Mouse (Mus musculus) MEL (cell line): Measurements from ENCODE around the gene Myh6. TPM values are rescaled to one million over a fixed set of nuclear protein-coding genes. Genes with fewer than 3 reads are reported as not detected.

Source experiments
- DNase-seq: peaks from one replicate; pipeline ENCODE4 v3.0.0; 2011; ENCODE audit warnings: low read depth, low spot score
- H3K27ac ChIP-seq: 2 replicates; pipeline ENCODE4 v1.5.1; 2012; ENCODE audit warnings: low read depth, mild to moderate bottlenecking, control low read depth, low read length, moderate library complexity; ENCODE audit not compliant: control insufficient read depth
- H3K27me3 ChIP-seq, 2 experiments: fragments of 150-350 bp in 1 of 2; sonication (generic) in 1 of 2; 2 replicates each; pipeline ENCODE4 v1.6.1; 2012; ENCODE audit warnings: low read length in 2 of 2, mild to moderate bottlenecking in 2 of 2, improper control_type of control experiment in 1 of 2, moderate library complexity in 1 of 2; ENCODE audit not compliant: insufficient read depth in 2 of 2, control insufficient read depth in 1 of 2
- H3K36me3 ChIP-seq, 2 experiments: 2 replicates each; pipeline ENCODE4 v1.6.1; 2012 to 2014; ENCODE audit warnings: low read length in 2 of 2, improper control_type of control experiment in 1 of 2, inconsistent platforms in 1 of 2, mild to moderate bottlenecking in 1 of 2; ENCODE audit not compliant: insufficient read depth in 2 of 2, control insufficient read depth in 1 of 2
- H3K4me1 ChIP-seq, 2 experiments: fragments of 150-350 bp in 1 of 2; sonication (generic) in 1 of 2; 2 replicates each; pipeline ENCODE4 v1.6.1; 2012; ENCODE audit warnings: low read length in 2 of 2, improper control_type of control experiment in 1 of 2, mild to moderate bottlenecking in 1 of 2; ENCODE audit not compliant: insufficient read depth in 2 of 2, control insufficient read depth in 1 of 2
- H3K4me3 ChIP-seq, 2 experiments: fragments of 150-350 bp in 1 of 2; sonication (generic) in 1 of 2; 2 replicates each; pipeline ENCODE4 v1.5.1; 2012; ENCODE audit warnings: low read depth in 2 of 2, low read length in 2 of 2, mild to moderate bottlenecking in 2 of 2, moderate library complexity in 2 of 2, control low read depth in 1 of 2, improper control_type of control experiment in 1 of 2; ENCODE audit not compliant: control insufficient read depth in 1 of 2, insufficient read depth in 1 of 2
- H3K79me2 ChIP-seq: 2 replicates; pipeline ENCODE4 v1.6.1; 2012; ENCODE audit warnings: mild to moderate bottlenecking, low read length, moderate library complexity; ENCODE audit not compliant: control insufficient read depth, poor library complexity, insufficient read depth
- H3K9ac ChIP-seq: 2 replicates; pipeline ENCODE4 v1.6.1; 2012; ENCODE audit warnings: low read depth, mild to moderate bottlenecking, control low read depth, low read length, moderate library complexity; ENCODE audit not compliant: control insufficient read depth, poor library complexity, severe bottlenecking
- H3K9me3 ChIP-seq: fragments of 150-350 bp; sonication (generic); replicated peaks from 2 replicates; pipeline ENCODE4 v1.6.1; 2012; ENCODE audit warnings: mild to moderate bottlenecking, low read length, improper control_type of control experiment, moderate library complexity; ENCODE audit not compliant: insufficient read depth
- BHLHE40 ChIP-seq: IDR thresholded peaks from 2 replicates; pipeline ENCODE4 v1.6.1; 2012; ENCODE audit warnings: low read depth, mild to moderate bottlenecking, inconsistent platforms, low read length, improper control_type of control experiment, borderline replicate concordance
- CHD2 ChIP-seq: IDR thresholded peaks from 2 replicates; pipeline ENCODE4 v1.6.1; 2011; ENCODE audit warnings: low read length, improper control_type of control experiment
- CTCF ChIP-seq, 3 experiments: IDR thresholded peaks in 2 of 3; conservative IDR thresholded peaks in 1 of 3; 2 replicates each; pipeline ENCODE4 v1.5.1; 2011 to 2012; ENCODE audit warnings: low read length in 3 of 3, low read depth in 2 of 3, mild to moderate bottlenecking in 2 of 3, improper control_type of control experiment in 1 of 3, inconsistent platforms in 1 of 3, mixed read lengths in 1 of 3, moderate library complexity in 1 of 3; ENCODE audit not compliant: control insufficient read depth in 1 of 3, insufficient read depth in 1 of 3, poor library complexity in 1 of 3, severe bottlenecking in 1 of 3
- E2F4 ChIP-seq: IDR thresholded peaks from 2 replicates; pipeline ENCODE4 v1.6.1; 2011; ENCODE audit warnings: low read depth, low read length, improper control_type of control experiment, borderline replicate concordance
- ELF1 ChIP-seq: IDR thresholded peaks from 2 replicates; pipeline ENCODE4 v1.6.1; 2014; ENCODE audit warnings: low read depth, mild to moderate bottlenecking, inconsistent platforms, low read length, improper control_type of control experiment, moderate library complexity
- EP300 ChIP-seq, 2 experiments: IDR thresholded peaks; 2 replicates each; pipeline ENCODE4 v1.6.1; 2011; ENCODE audit warnings: improper control_type of control experiment in 2 of 2, low read length in 2 of 2, low read depth in 1 of 2, mild to moderate bottlenecking in 1 of 2
- ETS1 ChIP-seq: IDR thresholded peaks from 2 replicates; pipeline ENCODE4 v1.6.1; 2012; ENCODE audit warnings: low read depth, mild to moderate bottlenecking, inconsistent platforms, low read length, improper control_type of control experiment, moderate library complexity
- GABPA ChIP-seq: IDR thresholded peaks from 2 replicates; pipeline ENCODE4 v1.6.1; 2012; ENCODE audit warnings: low read depth, mild to moderate bottlenecking, inconsistent platforms, low read length, improper control_type of control experiment, moderate library complexity
- HCFC1 ChIP-seq: IDR thresholded peaks from 2 replicates; pipeline ENCODE4 v1.6.1; 2012; ENCODE audit warnings: low read depth, mild to moderate bottlenecking, inconsistent platforms, low read length, improper control_type of control experiment, moderate library complexity
- JUND ChIP-seq: IDR thresholded peaks from 2 replicates; pipeline ENCODE4 v1.6.1; 2011; ENCODE audit warnings: low read depth, mild to moderate bottlenecking, improper control_type of control experiment, low read length
- KAT2A ChIP-seq: conservative IDR thresholded peaks from 2 replicates; pipeline ENCODE4 v1.6.1; 2012; ENCODE audit warnings: low read depth, low read length, improper control_type of control experiment, inconsistent platforms
- MAZ ChIP-seq: IDR thresholded peaks from 2 replicates; pipeline ENCODE4 v1.6.1; 2012; ENCODE audit warnings: low read depth, mild to moderate bottlenecking, inconsistent platforms, low read length, improper control_type of control experiment
- MXI1 ChIP-seq: IDR thresholded peaks from 2 replicates; pipeline ENCODE4 v1.6.1; 2011; ENCODE audit warnings: mild to moderate bottlenecking, low read depth, low read length, improper control_type of control experiment
- MYC ChIP-seq: IDR thresholded peaks from 2 replicates; pipeline ENCODE4 v1.6.1; 2011; ENCODE audit warnings: low read depth, mild to moderate bottlenecking, low read length, improper control_type of control experiment, moderate library complexity
- NELFE ChIP-seq: IDR thresholded peaks from 2 replicates; pipeline ENCODE4 v1.6.1; 2011; ENCODE audit warnings: low read depth, low read length, improper control_type of control experiment
- NRF1 ChIP-seq: IDR thresholded peaks from 2 replicates; pipeline ENCODE4 v1.6.1; 2014; ENCODE audit warnings: low read depth, mild to moderate bottlenecking, inconsistent platforms, low read length, improper control_type of control experiment, moderate library complexity; ENCODE audit not compliant: poor library complexity, insufficient read depth, severe bottlenecking
- POLR2A ChIP-seq, 2 experiments: IDR thresholded peaks; 2 replicates each; pipeline ENCODE4 v1.6.1; 2011 to 2012; ENCODE audit warnings: low read length in 2 of 2, mild to moderate bottlenecking in 2 of 2, control low read depth in 1 of 2, improper control_type of control experiment in 1 of 2, low read depth in 1 of 2, moderate library complexity in 1 of 2; ENCODE audit not compliant: control insufficient read depth in 1 of 2, insufficient read depth in 1 of 2, poor library complexity in 1 of 2
- POLR2AphosphoS2 ChIP-seq: IDR thresholded peaks from 2 replicates; pipeline ENCODE4 v1.6.1; 2011; ENCODE audit warnings: low read length, improper control_type of control experiment
- POLR2AphosphoS5 ChIP-seq: IDR thresholded peaks from 2 replicates; pipeline ENCODE4 v1.6.1; 2012; ENCODE audit warnings: low read depth, borderline replicate concordance, mild to moderate bottlenecking, inconsistent platforms, low read length, moderate library complexity, mixed read lengths
- RAD21 ChIP-seq: IDR thresholded peaks from 2 replicates; pipeline ENCODE4 v1.6.1; 2011; ENCODE audit warnings: mild to moderate bottlenecking, low read depth, low read length, improper control_type of control experiment
- RCOR1 ChIP-seq: IDR thresholded peaks from 2 replicates; pipeline ENCODE4 v1.6.1; 2012; ENCODE audit warnings: low read depth, mild to moderate bottlenecking, inconsistent platforms, low read length, improper control_type of control experiment
- SIN3A ChIP-seq: IDR thresholded peaks from 2 replicates; pipeline ENCODE4 v1.6.1; 2012; ENCODE audit warnings: low read length, improper control_type of control experiment, inconsistent platforms
- SMC3 ChIP-seq: IDR thresholded peaks from 2 replicates; pipeline ENCODE4 v1.6.1; 2011; ENCODE audit warnings: low read depth, low read length, improper control_type of control experiment
- TAL1 ChIP-seq: IDR thresholded peaks from 2 replicates; pipeline ENCODE4 v1.6.1; 2012; ENCODE audit warnings: mild to moderate bottlenecking, inconsistent platforms, low read length, moderate library complexity, mixed read lengths
- TBP ChIP-seq: IDR thresholded peaks from 2 replicates; pipeline ENCODE4 v1.8.0; 2011; ENCODE audit warnings: low read depth, low read length, improper control_type of control experiment
- TCF12 ChIP-seq: IDR thresholded peaks from 2 replicates; pipeline ENCODE4 v1.6.1; 2014; ENCODE audit warnings: low read depth, mild to moderate bottlenecking, inconsistent platforms, low read length, improper control_type of control experiment, moderate library complexity
- UBTF ChIP-seq: IDR thresholded peaks from 2 replicates; pipeline ENCODE4 v1.6.1; 2012; ENCODE audit warnings: low read depth, mild to moderate bottlenecking, inconsistent platforms, low read length, improper control_type of control experiment, moderate library complexity, borderline replicate concordance; ENCODE audit not compliant: insufficient read depth
- USF1 ChIP-seq: IDR thresholded peaks from 2 replicates; pipeline ENCODE4 v1.6.1; 2014; ENCODE audit warnings: low read depth, mild to moderate bottlenecking, inconsistent platforms, low read length, improper control_type of control experiment, moderate library complexity
- USF2 ChIP-seq, 2 experiments: IDR thresholded peaks; 2 replicates each; pipeline ENCODE4 v1.6.1; 2011 to 2012; ENCODE audit warnings: improper control_type of control experiment in 2 of 2, low read length in 2 of 2, borderline replicate concordance in 1 of 2, inconsistent platforms in 1 of 2, low read depth in 1 of 2, mild to moderate bottlenecking in 1 of 2; ENCODE audit not compliant: insufficient read depth in 1 of 2
- ZC3H11A ChIP-seq: IDR thresholded peaks from 2 replicates; pipeline ENCODE4 v1.6.1; 2012; ENCODE audit warnings: low read depth, mild to moderate bottlenecking, inconsistent platforms, low read length, improper control_type of control experiment
- ZMIZ1 ChIP-seq: IDR thresholded peaks from 2 replicates; pipeline ENCODE4 v1.6.1; 2012; ENCODE audit warnings: low read depth, mild to moderate bottlenecking, inconsistent platforms, low read length, improper control_type of control experiment, moderate library complexity
- ZNF384 ChIP-seq: IDR thresholded peaks from 2 replicates; pipeline ENCODE4 v1.6.1; 2012; ENCODE audit warnings: low read depth, mild to moderate bottlenecking, inconsistent platforms, low read length, improper control_type of control experiment
- polyA plus RNA-seq, 2 experiments: library from polyadenylated mRNA; stranded (reverse) in 1 of 2; unstranded in 1 of 2; fragments of >175 nt in 1 of 2; fragments of >200 nt in 1 of 2; gene quantifications; 2 replicates each; pipeline versions ENCODE4 v1.2.1 to v1.2.4; 2012; ENCODE audit warnings: low replicate concordance in 2 of 2, low read depth in 1 of 2; ENCODE audit not compliant: insufficient read length in 2 of 2, insufficient read depth in 1 of 2, missing spikeins in 1 of 2
- total RNA-seq: library from RNA; depleted of rRNA; stranded (reverse); fragments of 300-350 nt; gene quantifications from 2 replicates; pipeline ENCODE4 v1.2.3, GENCODE M21; 2012

Myh6 gene
- total and polyA plus RNA-seq, 3 experiments, result not detected

- TF ChIP-seq ELF1, result no peak
- TF ChIP-seq ETS1, result no peak
- TF ChIP-seq GABPA, result no peak
- TF ChIP-seq HCFC1, result no peak
- TF ChIP-seq CTCF (IDR thresholded peaks at IDR 0.05 in 2 of 3, conservative IDR thresholded peaks at IDR 0.05 in 1 of 3; ENCODE audit: control insufficient read depth in 1 of 3, insufficient read depth in 1 of 3, low read depth in 2 of 3, low read length in 3 of 3, poor library complexity in 1 of 3, severe bottlenecking in 1 of 3), result no peak
- TF ChIP-seq ZMIZ1, result no peak
- TF ChIP-seq RAD21, result no peak
- no peak for TF ChIP-seq BHLHE40
- TF ChIP-seq UBTF, result no peak
- no peak for TF ChIP-seq CHD2
- no peak for TF ChIP-seq USF2 (IDR thresholded peaks at IDR 0.05; ENCODE audit: borderline replicate concordance in 1 of 2, insufficient read depth in 1 of 2, low read depth in 1 of 2, low read length in 2 of 2)
- TF ChIP-seq RCOR1, result no peak
- TF ChIP-seq POLR2AphosphoS2, result no peak
- no peak for TF ChIP-seq NELFE
- TF ChIP-seq ZNF384, result no peak
- TF ChIP-seq JUND, result no peak
- no peak for TF ChIP-seq SIN3A
- TF ChIP-seq MAZ, result no peak
- DNase-seq, result no peak
- no peak within 1 kb of the TSS for H3K9ac ChIP-seq
- H3K27me3 ChIP-seq, result peaks cover 2 to 4% of the 10 kb centered on the region in 2 experiments
- H3K36me3 ChIP-seq, result no peaks in the 10 kb centered on the region
- H3K9me3 ChIP-seq, result no peaks in the 10 kb centered on the region
- no peak within 1 kb of the TSS for H3K4me3 ChIP-seq
- no peaks in the 10 kb centered on the region for H3K4me1 ChIP-seq
- H3K79me2 ChIP-seq, result no peaks in the 10 kb centered on the region; the same call in 1 of the 2 replicates
- no peak within 1 kb of the TSS for H3K27ac ChIP-seq
These were observed 27.6 kb upstream of the Myh6 start, which contains the start of gene Myh7 for GRCm38 (mm10) chr14:54994136-54994868. TSS of gene Myh7 (minus strand) at chr14:54994626.

GRCm38 (mm10) chr14:54993636-54994035 lies 26.9 kb upstream of the Myh6 start:
- Histone ChIP-seq H3K79me2 (no peaks in the 10 kb centered on the region; the same call in 1 of the 2 replicates), H3K27ac (no peak overlapping the region), H3K4me1 (no peaks in the 10 kb centered on the region), H3K9ac (no peak overlapping the region), H3K9me3 (no peaks in the 10 kb centered on the region), H3K4me3 (no peak overlapping the region), H3K27me3 (peaks cover 2 to 6% of the 10 kb centered on the region in 2 experiments), H3K36me3 (no peaks in the 10 kb centered on the region)
- DNase-seq, result no peak
- no peak for TF ChIP-seq KAT2A
- TF ChIP-seq UBTF, result no peak
- TF ChIP-seq SMC3, result no peak
- TF ChIP-seq POLR2A (IDR thresholded peaks at IDR 0.05; ENCODE audit: control insufficient read depth in 1 of 2, insufficient read depth in 1 of 2, low read depth in 1 of 2, low read length in 2 of 2, poor library complexity in 1 of 2), result no peak
- no peak for TF ChIP-seq POLR2AphosphoS2
- no peak for TF ChIP-seq ZC3H11A
- no peak for TF ChIP-seq MXI1
- no peak for TF ChIP-seq EP300 (IDR thresholded peaks at IDR 0.05; ENCODE audit: low read depth in 1 of 2, low read length in 2 of 2)
- no peak for TF ChIP-seq TCF12
- no peak for TF ChIP-seq TAL1
- TF ChIP-seq USF1, result no peak
- no peak for TF ChIP-seq JUND
- no peak for TF ChIP-seq TBP
- TF ChIP-seq MAZ, result no peak
- no peak for TF ChIP-seq ETS1
- TF ChIP-seq MYC, result no peak
- no peak for TF ChIP-seq POLR2AphosphoS5
- no peak for TF ChIP-seq NRF1
- TF ChIP-seq E2F4, result no peak
